Mouse (Mus musculus) small intestine, adult 2 months (tissue): ENCODE results near the gene Map2k6. TPM values are rescaled to one million over a fixed set of nuclear protein-coding genes. Genes with fewer than 3 reads are reported as not detected.

Experiments
- H3K27ac ChIP-seq: fragments of 200-500 bp; 2 replicates; pipeline ENCODE4 v1.5.1; 2012; ENCODE audit warnings: low read depth, low read length, control low read depth, inconsistent platforms; ENCODE audit not compliant: insufficient read depth
- H3K27me3 ChIP-seq: fragments of 200-500 bp; 2 replicates; pipeline ENCODE4 v1.6.1; 2012; ENCODE audit warnings: mild to moderate bottlenecking, moderate library complexity, low read length, inconsistent platforms; ENCODE audit not compliant: control insufficient read depth, insufficient read depth
- H3K36me3 ChIP-seq: fragments of 200-500 bp; 2 replicates; pipeline ENCODE4 v1.6.1; 2012; ENCODE audit warnings: mild to moderate bottlenecking, low read length, control low read depth, inconsistent platforms; ENCODE audit not compliant: control insufficient read depth, insufficient read depth
- H3K4me1 ChIP-seq: fragments of 200-500 bp; 2 replicates; pipeline ENCODE4 v1.6.1; 2012; ENCODE audit warnings: low read length, inconsistent platforms, mixed read lengths; ENCODE audit not compliant: control insufficient read depth, insufficient read depth, insufficient read length
- H3K4me3 ChIP-seq: fragments of 200-500 bp; 2 replicates; pipeline ENCODE4 v1.5.1; 2012; ENCODE audit warnings: low read depth, mild to moderate bottlenecking, control low read depth, inconsistent platforms, low read length, moderate library complexity
- CTCF ChIP-seq: fragments of 200-500 bp; IDR thresholded peaks from 2 replicates; pipeline ENCODE4 v1.5.1; 2012; ENCODE audit warnings: low read depth, mild to moderate bottlenecking, control low read depth, inconsistent platforms, low read length, moderate library complexity, mixed read lengths; ENCODE audit not compliant: insufficient replicate concordance, insufficient read length; ENCODE audit errors: extremely low read depth
- POLR2A ChIP-seq: fragments of 200-500 bp; IDR thresholded peaks from 2 replicates; pipeline ENCODE4 v1.6.1; 2012; ENCODE audit warnings: low read depth, mild to moderate bottlenecking, control low read depth, inconsistent platforms, low read length, moderate library complexity
- WGBS: fragments of 180-500 bp; shearing (Covaris S2); methylation state at CpG from one replicate; pipeline ENCODE4 v1.1.7; 2018; 5-methylcytosine and 5-hydroxymethylcytosine counted together
- polyA plus RNA-seq: library from polyadenylated mRNA; depleted of rRNA; stranded (reverse); fragments of >200 nt; gene quantifications from 2 replicates; pipeline ENCODE4 v1.2.3, GENCODE M21; 2012; rRNA removed

Gene Map2k6
- polyA plus RNA-seq, 1 experiment: 1.5 TPM

DNA sequence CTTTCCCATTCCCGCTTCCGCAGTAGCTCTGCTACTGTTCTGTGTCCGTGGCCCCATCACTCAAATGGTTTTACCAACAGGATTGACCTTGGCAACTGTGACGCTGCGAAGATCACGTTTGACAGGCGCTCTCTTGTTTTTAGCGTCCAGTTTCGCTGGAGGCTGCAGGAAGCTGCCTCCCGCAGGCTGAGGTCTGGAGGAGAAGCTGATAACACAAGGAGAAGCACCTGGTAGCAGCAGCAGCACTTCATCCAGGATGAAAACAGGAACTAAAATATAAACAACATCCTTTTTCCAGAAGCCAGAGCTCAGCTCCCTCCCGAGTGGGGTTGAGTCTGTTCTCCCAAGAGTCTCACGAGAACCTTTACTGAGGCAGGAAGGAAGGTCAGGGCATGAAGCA, 164.3 kb downstream of the Map2k6 start:
- H3K36me3 ChIP-seq: no peaks in the 10 kb centered on the region
- no peaks in the 10 kb centered on the region for H3K27me3 ChIP-seq
- H3K27ac ChIP-seq: no peak overlapping the region; the same call in 1 of the 2 replicates
- H3K4me1 ChIP-seq: no peaks in the 10 kb centered on the region; the same call in 1 of the 2 replicates
- 55% methylated on average over 12 of the region's 12 CpGs for WGBS
- H3K4me3 ChIP-seq: no peak overlapping the region
- TF ChIP-seq CTCF (no peak), POLR2A (no peak)

DNA sequence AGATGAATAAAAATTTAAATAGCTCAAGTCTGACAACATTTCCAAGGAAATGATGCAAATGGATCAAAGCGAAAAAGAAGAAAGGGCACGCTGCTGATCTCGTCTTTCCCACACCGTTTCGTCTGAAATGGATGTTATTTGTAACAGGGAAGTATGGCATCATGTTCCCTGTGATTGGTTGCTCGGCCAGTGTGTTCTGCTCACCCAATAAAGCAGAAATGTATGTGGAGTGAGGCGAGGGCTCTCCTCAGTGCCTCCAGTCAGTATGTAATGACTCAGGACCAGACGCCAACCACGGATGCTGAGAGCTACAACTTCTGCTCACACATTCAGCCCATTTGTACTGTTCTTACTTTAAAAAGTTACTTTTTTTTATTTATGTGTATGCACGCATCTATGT, 164.9 kb downstream of the Map2k6 start:
- TF ChIP-seq POLR2A: no peak
- TF ChIP-seq CTCF: no peak
- Histone ChIP-seq H3K27ac (no peak overlapping the region), H3K36me3 (no peaks in the 10 kb centered on the region), H3K4me1 (no peaks in the 10 kb centered on the region; the same call in 1 of the 2 replicates), H3K27me3 (no peaks in the 10 kb centered on the region), H3K4me3 (no peak overlapping the region)
- 72% methylated on average over 10 of the region's 10 CpGs for WGBS

DNA sequence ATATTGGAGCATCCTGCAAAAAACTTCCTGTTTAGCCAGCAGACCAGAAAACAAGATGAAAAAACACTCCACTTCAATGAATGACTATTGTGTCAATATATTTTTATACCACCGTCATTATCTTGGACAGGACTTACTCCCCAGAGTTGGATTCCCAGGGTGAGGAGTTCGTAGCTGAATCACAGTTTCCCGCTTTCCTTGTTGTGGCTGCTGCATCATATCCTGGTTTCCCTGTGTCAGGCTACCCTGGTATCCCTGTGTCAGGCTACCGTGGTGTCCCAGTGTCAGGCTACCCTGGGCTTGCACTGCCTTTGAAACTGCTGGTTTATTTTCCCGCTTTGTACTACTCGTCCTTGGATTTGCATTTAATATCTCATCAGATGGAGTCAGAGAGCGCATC, 167.4 kb downstream of the Map2k6 start:
- 75% methylated on average over 7 of the region's 7 CpGs for WGBS
- no peak for TF ChIP-seq CTCF
- no peak for TF ChIP-seq POLR2A
- Histone ChIP-seq H3K27ac (no peak overlapping the region), H3K36me3 (no peaks in the 10 kb centered on the region), H3K4me3 (no peak overlapping the region), H3K4me1 (no peaks in the 10 kb centered on the region; the same call in 1 of the 2 replicates), H3K27me3 (no peaks in the 10 kb centered on the region)

DNA sequence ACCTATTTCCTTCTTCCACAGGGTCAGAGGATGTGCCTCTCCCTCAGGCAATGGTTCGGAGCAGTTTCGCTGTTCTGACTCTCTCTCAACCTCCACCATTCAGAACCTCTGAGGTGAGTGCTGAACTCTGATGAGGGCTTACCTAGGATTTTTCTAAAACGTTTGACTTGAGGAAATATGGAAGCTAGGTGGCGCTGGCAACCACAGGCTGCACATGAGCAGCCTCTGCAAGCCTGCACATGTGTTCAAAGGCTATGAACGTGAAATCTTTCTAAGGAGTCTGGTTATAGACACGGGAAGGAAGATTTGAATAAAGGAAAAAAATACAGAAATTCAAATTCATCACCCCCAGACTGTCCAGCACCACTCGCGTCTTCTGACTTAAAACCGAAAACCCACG, 173.6 kb downstream of the Map2k6 start:
- 50% methylated on average over 10 of the region's 10 CpGs for WGBS
- no peaks in the 10 kb centered on the region for H3K27me3 ChIP-seq
- H3K27ac ChIP-seq: no peak overlapping the region
- H3K36me3 ChIP-seq: no peaks in the 10 kb centered on the region
- H3K4me1 ChIP-seq: no peaks in the 10 kb centered on the region
- no peak overlapping the region for H3K4me3 ChIP-seq
- TF ChIP-seq CTCF (peak; percentile 64; the same call in 1 of the 2 replicates), POLR2A (no peak)

Other genes with a start within 250 kb of the Map2k6 start
- gene Abca9, start 230.9 kb upstream of the Map2k6 start, polyA plus RNA-seq: 0.14 TPM in 2 replicates
- gene Abca6, start 147.3 kb upstream of the Map2k6 start, polyA plus RNA-seq: 0.04 TPM in 1 of 2 replicates, not detected in the other
- gene Abca5, start 61.4 kb upstream of the Map2k6 start, polyA plus RNA-seq: 0.06 and 0.11 TPM in 2 replicates